Mouse (Mus musculus) heart, embryonic 12.5 days (tissue): ENCODE data around the gene Dcakd. TPM values are rescaled to one million over a fixed set of nuclear protein-coding genes. Genes with fewer than 3 reads are reported as not detected.

Experiments used
- ATAC-seq: fragments of 200-750 bp; cut with Nextera tagmentation; 2 replicates; pipeline ENCODE4 v1.8.0; 2017; ENCODE audit warnings: moderate TSS enrichment, moderate library complexity; ENCODE audit not compliant: insufficient number of reproducible peaks, low FRiP score
- H3K27ac ChIP-seq: fragments of 300-500 bp; sonication (generic); 2 replicates; pipeline ENCODE4 v1.5.1; 2016; ENCODE audit warnings: mild to moderate bottlenecking, moderate library complexity; ENCODE audit not compliant: poor library complexity, severe bottlenecking
- H3K27me3 ChIP-seq: fragments of 300-500 bp; sonication (generic); replicated peaks from 2 replicates; pipeline ENCODE4 v1.6.1; 2016; ENCODE audit warnings: mild to moderate bottlenecking, moderate library complexity
- H3K36me3 ChIP-seq: fragments of 300-500 bp; sonication (generic); 2 replicates; pipeline ENCODE4 v1.6.1; 2016; ENCODE audit warnings: mild to moderate bottlenecking, moderate library complexity
- H3K4me1 ChIP-seq: fragments of 300-500 bp; sonication (generic); replicated peaks from 2 replicates; pipeline ENCODE4 v1.6.1; 2016; ENCODE audit warnings: mild to moderate bottlenecking
- H3K4me2 ChIP-seq: fragments of 300-500 bp; sonication (generic); 2 replicates; pipeline ENCODE4 v1.6.1; 2016; ENCODE audit warnings: mild to moderate bottlenecking, moderate library complexity
- H3K4me3 ChIP-seq: fragments of 300-500 bp; sonication (generic); 2 replicates; pipeline ENCODE4 v1.5.1; 2016; ENCODE audit warnings: mild to moderate bottlenecking
- H3K9ac ChIP-seq: fragments of 300-500 bp; sonication (generic); 2 replicates; pipeline ENCODE4 v1.6.1; 2016; ENCODE audit warnings: mild to moderate bottlenecking, moderate library complexity
- H3K9me3 ChIP-seq: fragments of 300-500 bp; sonication (generic); replicated peaks from 2 replicates; pipeline ENCODE4 v1.6.1; 2016; ENCODE audit warnings: mild to moderate bottlenecking, moderate library complexity
- WGBS: fragments of 180-500 bp; shearing (Covaris S2); methylation state at CpG from one replicate; pipeline ENCODE4 v1.1.7; 2016; 5-methylcytosine and 5-hydroxymethylcytosine counted together
- polyA plus RNA-seq: library from polyadenylated mRNA; unstranded; fragments of >200 nt; fragmentation: Nextera tagmentation; extraction: Ambion mirVana; gene quantifications from 2 replicates; pipeline ENCODE4 v1.2.1, GENCODE M21; 2016

Dcakd gene
- 94.1 and 95.2 TPM in 2 replicates for polyA plus RNA-seq

GRCm38 (mm10) chr11:103028176-103028891 is at the start of gene Dcakd, which contains the start of gene Nmt1:
Gene Dcakd, minus strand, starts transcription at chr11:103028333.
Gene Nmt1, plus strand, starts transcription at chr11:103028190.
- Histone ChIP-seq H3K4me3 (peak within 1 kb of the TSS; percentile 67), H3K9me3 (no peaks in the 10 kb centered on the region), H3K36me3 (peaks cover 25% of the 10 kb centered on the region), H3K9ac (peak within 1 kb of the TSS; percentile 74), H3K27ac (peak within 1 kb of the TSS; percentile 82), H3K4me1 (peaks cover 29% of the 10 kb centered on the region), H3K4me2 (peak within 1 kb of the TSS; percentile 78), H3K27me3 (no peaks in the 10 kb centered on the region)
- under 1% methylated on average over 36 of the region's 36 CpGs for WGBS
- ATAC-seq: peak; percentile 98

- peaks cover 35% of the 10 kb centered on the region for H3K4me1 ChIP-seq
- no peak for ATAC-seq
- no peak overlapping the region for H3K27ac ChIP-seq
Measured at GRCm38 (mm10) chr11:103076581-103076980, 48.4 kb upstream of the Dcakd start.

GRCm38 (mm10) chr11:103076010-103076409 is 47.9 kb upstream of the Dcakd start:
- Histone ChIP-seq H3K4me2 (no peak overlapping the region), H3K4me1 (peaks cover 35% of the 10 kb centered on the region), H3K9ac (no peak overlapping the region), H3K9me3 (no peaks in the 10 kb centered on the region), H3K27ac (no peak overlapping the region), H3K27me3 (peaks cover 14% of the 10 kb centered on the region), H3K36me3 (peaks cover 39% of the 10 kb centered on the region), H3K4me3 (no peak overlapping the region)
- 78% methylated on average over 7 of the region's 7 CpGs for WGBS
- ATAC-seq: no peak

More at GRCm38 (mm10) chr11:103076581-103076980, 48.4 kb upstream of the Dcakd start:
- 75% methylated on average over 8 of the region's 8 CpGs for WGBS
- H3K9ac ChIP-seq: no peak overlapping the region
- H3K4me3 ChIP-seq: no peak overlapping the region
- H3K4me2 ChIP-seq: no peak overlapping the region
- H3K27me3 ChIP-seq: peaks cover 16% of the 10 kb centered on the region
- no peaks in the 10 kb centered on the region for H3K9me3 ChIP-seq
- peaks cover 33% of the 10 kb centered on the region for H3K36me3 ChIP-seq

GRCm38 (mm10) chr11:103074796-103075323 is 46.7 kb upstream of the Dcakd start:
- H3K4me3 ChIP-seq: no peak overlapping the region
- ATAC-seq: no peak; the same call in 1 of the 2 replicates
- WGBS: 15% methylated on average over 10 of the region's 10 CpGs

GRCm38 (mm10) chr11:103074121-103074650 is 46.1 kb upstream of the Dcakd start:
- H3K4me2 ChIP-seq: 0 out of 2 replicates have a peak overlapping the region, but pooled peaks have one; percentile 15
- H3K4me3 ChIP-seq: no peak overlapping the region
- 53% methylated on average over 10 of the region's 10 CpGs for WGBS
- ATAC-seq: no peak; the same call in 1 of the 2 replicates
- H3K9me3 ChIP-seq: no peaks in the 10 kb centered on the region
- H3K36me3 ChIP-seq: peaks cover 57% of the 10 kb centered on the region
- H3K4me1 ChIP-seq: peaks cover 26% of the 10 kb centered on the region
- H3K27me3 ChIP-seq: peaks cover 1% of the 10 kb centered on the region; the same call in 1 of the 2 replicates
- H3K9ac ChIP-seq: peak overlapping the region; percentile 23
- no peak overlapping the region for H3K27ac ChIP-seq

More at GRCm38 (mm10) chr11:103074796-103075323, 46.7 kb upstream of the Dcakd start:
- Histone ChIP-seq H3K4me2 (peak overlapping the region; percentile 15; the same call in 1 of the 2 replicates), H3K27me3 (peaks cover 8% of the 10 kb centered on the region), H3K4me1 (peaks cover 26% of the 10 kb centered on the region), H3K36me3 (peaks cover 50% of the 10 kb centered on the region), H3K9ac (peak overlapping the region; percentile 23), H3K9me3 (no peaks in the 10 kb centered on the region), H3K27ac (no peak overlapping the region)

GRCm38 (mm10) chr11:103073671-103074070 is 45.5 kb upstream of the Dcakd start:
- no peaks in the 10 kb centered on the region for H3K9me3 ChIP-seq
- 0 out of 2 replicates have a peak overlapping the region, but pooled peaks have one; percentile 23 for H3K9ac ChIP-seq
- no peak overlapping the region for H3K4me3 ChIP-seq
- H3K4me2 ChIP-seq: no peak overlapping the region
- H3K27me3 ChIP-seq: no peaks in the 10 kb centered on the region; the same call in 1 of the 2 replicates
- no peak overlapping the region for H3K27ac ChIP-seq
- peaks cover 26% of the 10 kb centered on the region for H3K4me1 ChIP-seq
- no peak for ATAC-seq
- H3K36me3 ChIP-seq: peaks cover 57% of the 10 kb centered on the region
- WGBS: 78% methylated on average over 7 of the region's 7 CpGs

GRCm38 (mm10) chr11:103070322-103070880 is 42.3 kb upstream of the Dcakd start:
- no peak overlapping the region for H3K4me3 ChIP-seq
- 86% methylated on average over 10 of the region's 10 CpGs for WGBS
- no peaks in the 10 kb centered on the region for H3K9me3 ChIP-seq
- H3K27me3 ChIP-seq: no peaks in the 10 kb centered on the region
- peaks cover 38% of the 10 kb centered on the region for H3K4me1 ChIP-seq
- H3K4me2 ChIP-seq: no peak overlapping the region
- no peak overlapping the region for H3K27ac ChIP-seq
- no peak for ATAC-seq
- H3K9ac ChIP-seq: no peak overlapping the region
- H3K36me3 ChIP-seq: peaks cover 69% of the 10 kb centered on the region

- ATAC-seq: no peak
- no peaks in the 10 kb centered on the region for H3K27me3 ChIP-seq
- H3K27ac ChIP-seq: no peak overlapping the region
- no peaks in the 10 kb centered on the region for H3K9me3 ChIP-seq
- H3K9ac ChIP-seq: no peak overlapping the region
- H3K36me3 ChIP-seq: peaks cover 74% of the 10 kb centered on the region
- no peak overlapping the region for H3K4me2 ChIP-seq
- no peak overlapping the region for H3K4me3 ChIP-seq
- H3K4me1 ChIP-seq: peaks cover 31% of the 10 kb centered on the region
- WGBS: 92% methylated on average over 2 of the region's 2 CpGs
Measured at GRCm38 (mm10) chr11:103069731-103070130, 41.6 kb upstream of the Dcakd start.

- Histone ChIP-seq H3K36me3 (peaks cover 83% of the 10 kb centered on the region), H3K27ac (no peak overlapping the region), H3K4me2 (no peak overlapping the region), H3K4me1 (peaks cover 23% of the 10 kb centered on the region), H3K9ac (no peak overlapping the region), H3K9me3 (no peaks in the 10 kb centered on the region), H3K27me3 (no peaks in the 10 kb centered on the region), H3K4me3 (no peak overlapping the region)
- whole genome bisulfite sequencing: 93% methylated on average over 11 of the region's 11 CpGs
- ATAC-seq: no peak
Measured at GRCm38 (mm10) chr11:103068884-103069283, 40.8 kb upstream of the Dcakd start.

GRCm38 (mm10) chr11:103068272-103068671 is 40.1 kb upstream of the Dcakd start:
- H3K4me2 ChIP-seq: no peak overlapping the region
- peaks cover 19% of the 10 kb centered on the region for H3K4me1 ChIP-seq
- no peak overlapping the region for H3K9ac ChIP-seq
- H3K4me3 ChIP-seq: no peak overlapping the region
- WGBS: 84% methylated on average over 4 of the region's 4 CpGs
- H3K27me3 ChIP-seq: no peaks in the 10 kb centered on the region
- peaks cover 89% of the 10 kb centered on the region for H3K36me3 ChIP-seq
- ATAC-seq: no peak
- H3K27ac ChIP-seq: peak overlapping the region; percentile 35; the same call in 1 of the 2 replicates
- H3K9me3 ChIP-seq: no peaks in the 10 kb centered on the region
